Mouse (Mus musculus) midbrain, embryonic 12.5 days (tissue): ENCODE data around the gene Hcn2. TPM values are rescaled to one million over a fixed set of nuclear protein-coding genes. Genes with fewer than 3 reads are reported as not detected.
A peak's percentile ranks its signal among the peaks of the same experiment; 100 is the strongest.

ENCODE experiments used
- ATAC-seq: fragments of 200-750 bp; cut with Nextera tagmentation; 2 replicates; pipeline ENCODE4 v1.8.0; 2017; ENCODE audit warnings: low read depth, moderate TSS enrichment, moderate library complexity; ENCODE audit not compliant: low FRiP score
- H3K27ac ChIP-seq: fragments of 300-500 bp; sonication (generic); replicated peaks from 2 replicates; pipeline ENCODE4 v1.5.1; 2016; ENCODE audit warnings: mild to moderate bottlenecking
- H3K27me3 ChIP-seq: fragments of 300-500 bp; sonication (generic); 2 replicates; pipeline ENCODE4 v1.6.1; 2016; ENCODE audit warnings: mild to moderate bottlenecking
- H3K36me3 ChIP-seq: fragments of 300-500 bp; sonication (generic); 2 replicates; pipeline ENCODE4 v1.6.1; 2016
- H3K4me1 ChIP-seq: fragments of 300-500 bp; sonication (generic); 2 replicates; pipeline ENCODE4 v1.6.1; 2016
- H3K4me2 ChIP-seq: fragments of 300-500 bp; sonication (generic); replicated peaks from 2 replicates; pipeline ENCODE4 v1.6.1; 2016; ENCODE audit warnings: mild to moderate bottlenecking, moderate library complexity
- H3K4me3 ChIP-seq: fragments of 300-500 bp; sonication (generic); 2 replicates; pipeline ENCODE4 v1.5.1; 2016; ENCODE audit warnings: mild to moderate bottlenecking
- H3K9ac ChIP-seq: fragments of 300-500 bp; sonication (generic); replicated peaks from 2 replicates; pipeline ENCODE4 v1.6.1; 2016; ENCODE audit warnings: mild to moderate bottlenecking, moderate library complexity
- H3K9me3 ChIP-seq: fragments of 300-500 bp; sonication (generic); 2 replicates; pipeline ENCODE4 v1.6.1; 2016; ENCODE audit warnings: mild to moderate bottlenecking
- WGBS: fragments of 180-500 bp; shearing (Covaris S2); methylation state at CpG from one replicate; pipeline ENCODE4 v1.1.7; 2016; 5-methylcytosine and 5-hydroxymethylcytosine counted together
- polyA plus RNA-seq: library from polyadenylated mRNA; unstranded; fragments of >200 nt; fragmentation: Nextera tagmentation; extraction: Ambion mirVana; gene quantifications from 2 replicates; pipeline ENCODE4 v1.2.1, GENCODE M21; 2016

The Hcn2 gene
- polyA plus RNA-seq, 1 experiment from 2014 or later, result 0.18 TPM

DNA sequence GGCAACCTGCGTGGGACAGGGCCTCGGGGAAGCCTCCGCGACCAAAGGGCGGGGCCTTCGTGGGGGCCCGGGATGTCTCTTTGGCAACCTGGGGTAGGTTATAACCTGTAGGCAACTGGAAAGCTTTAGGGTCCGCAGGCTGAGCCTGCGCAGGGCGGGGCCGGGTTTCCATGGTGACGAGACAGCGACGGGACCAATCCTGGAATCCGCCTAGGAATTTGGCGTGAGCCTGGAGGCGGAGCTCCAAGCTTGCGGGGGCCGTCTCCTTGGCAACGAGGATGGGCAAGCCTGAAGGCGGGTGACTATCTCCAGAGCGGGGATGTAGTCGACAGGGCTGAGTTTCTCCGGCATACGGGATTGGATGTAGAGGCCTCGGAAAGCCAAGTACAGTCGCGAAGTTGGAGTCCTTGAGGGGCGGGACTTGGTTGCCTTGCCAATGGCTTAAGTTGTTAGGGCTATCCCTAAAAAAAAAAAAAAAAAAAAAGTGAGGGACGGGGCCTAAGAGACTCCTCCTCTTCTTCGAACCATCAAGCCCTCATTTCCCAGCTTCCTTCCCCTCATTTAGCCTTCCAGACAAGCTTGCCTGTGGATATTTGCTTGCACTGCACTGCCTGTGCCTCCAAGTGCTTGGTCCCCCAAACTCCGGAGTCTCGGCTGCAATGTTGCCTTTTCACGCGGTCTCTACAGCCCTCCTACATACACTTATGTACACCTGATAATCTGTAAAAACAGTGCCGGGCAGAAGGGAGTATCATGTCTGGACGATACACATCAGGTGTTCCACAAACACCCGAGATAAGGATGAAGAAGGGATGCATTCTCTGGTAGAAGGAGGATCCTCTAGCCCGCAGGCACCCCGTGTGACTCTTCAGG is 51.2 kb downstream of the Hcn2 start:
- Histone ChIP-seq H3K9ac (peak overlapping the region; percentile 53), H3K27ac (peak overlapping the region; percentile 91), H3K4me2 (peak overlapping the region; percentile 83), H3K27me3 (peaks cover 4% of the 10 kb centered on the region; the same call in 1 of the 2 replicates), H3K36me3 (peaks cover 3% of the 10 kb centered on the region), H3K4me3 (peak overlapping the region; percentile 95), H3K9me3 (peaks cover 4% of the 10 kb centered on the region), H3K4me1 (peaks cover 36% of the 10 kb centered on the region)
- 13% methylated on average over 40 of the region's 40 CpGs for WGBS
- ATAC-seq, result peak; percentile 83

DNA sequence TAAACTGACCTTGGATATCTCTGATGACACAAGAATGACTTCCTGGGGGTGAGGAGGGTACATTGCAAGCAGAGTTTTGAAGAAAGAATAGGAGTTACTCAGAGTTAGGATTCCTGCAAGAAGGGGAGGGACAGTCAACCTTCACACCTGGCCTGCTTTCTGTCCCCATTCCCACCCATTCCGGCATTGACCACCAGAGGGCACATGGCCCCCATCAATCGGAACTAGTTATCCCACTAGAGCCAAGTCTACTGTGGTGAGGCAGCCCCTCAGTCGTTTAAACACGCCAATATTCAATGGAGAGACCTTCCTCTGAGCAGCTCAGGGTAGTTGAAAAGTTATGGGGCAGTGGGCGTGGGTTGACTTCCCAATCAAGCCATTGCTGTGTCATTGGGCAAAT is 52.0 kb downstream of the Hcn2 start:
- Histone ChIP-seq H3K9me3 (peaks cover 4% of the 10 kb centered on the region), H3K36me3 (no peaks in the 10 kb centered on the region), H3K27ac (no peak overlapping the region), H3K4me1 (peaks cover 36% of the 10 kb centered on the region), H3K4me2 (peak overlapping the region; percentile 83), H3K27me3 (peaks cover 6% of the 10 kb centered on the region; the same call in 1 of the 2 replicates), H3K9ac (no peak overlapping the region), H3K4me3 (no peak overlapping the region)
- no peak for ATAC-seq
- under 1% methylated on average over 5 of the region's 5 CpGs for WGBS

DNA sequence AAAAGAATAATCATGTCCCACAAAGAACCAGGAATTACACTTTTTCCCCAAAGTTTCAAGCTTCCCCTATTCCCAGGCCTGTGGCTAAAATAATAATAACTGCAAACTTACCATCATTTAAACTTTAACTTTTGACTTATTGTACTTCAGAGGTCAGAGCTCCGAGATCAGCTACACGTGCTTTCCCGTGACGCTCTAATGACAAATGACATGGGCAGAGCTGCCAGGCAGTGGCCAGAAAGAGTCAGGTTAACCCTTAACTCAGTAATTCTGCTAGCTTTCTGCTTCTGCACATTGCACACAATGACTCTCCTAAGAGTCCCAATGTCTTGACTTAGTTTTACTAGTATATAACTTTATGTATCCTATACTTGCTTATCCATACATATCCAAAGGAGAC is 52.9 kb downstream of the Hcn2 start:
- H3K27me3 ChIP-seq, result peaks cover 12% of the 10 kb centered on the region
- H3K9ac ChIP-seq, result no peak overlapping the region
- no peak overlapping the region for H3K27ac ChIP-seq
- no peaks in the 10 kb centered on the region for H3K36me3 ChIP-seq
- no peak for ATAC-seq
- H3K9me3 ChIP-seq, result peaks cover 4% of the 10 kb centered on the region
- no peak overlapping the region for H3K4me2 ChIP-seq
- peaks cover 32% of the 10 kb centered on the region for H3K4me1 ChIP-seq
- H3K4me3 ChIP-seq, result no peak overlapping the region
- WGBS, result 78% methylated on average over 4 of the region's 4 CpGs

DNA sequence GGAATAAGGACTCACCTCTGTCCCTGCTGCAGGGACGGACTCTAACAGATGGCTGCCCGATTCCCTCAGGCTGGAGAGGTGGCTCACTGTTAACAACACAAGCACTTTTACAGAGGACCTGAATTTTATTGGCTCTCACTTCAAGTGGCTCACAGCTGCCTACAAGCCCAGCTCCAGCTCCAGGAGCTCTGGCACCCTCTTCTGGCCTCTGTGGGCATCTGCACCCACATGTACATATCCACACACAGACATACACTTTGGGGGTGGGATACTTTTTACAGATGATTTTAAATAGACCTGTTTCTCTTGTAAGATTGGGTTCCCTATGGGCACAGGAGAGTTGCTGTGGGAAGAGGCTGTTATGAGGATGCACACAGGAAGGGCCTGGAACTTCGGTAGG is 55.9 kb downstream of the Hcn2 start:
- H3K9ac ChIP-seq, result no peak overlapping the region
- H3K4me1 ChIP-seq, result peaks cover 18% of the 10 kb centered on the region
- no peak overlapping the region for H3K27ac ChIP-seq
- peaks cover 13% of the 10 kb centered on the region for H3K9me3 ChIP-seq
- no peak for ATAC-seq
- H3K36me3 ChIP-seq, result no peaks in the 10 kb centered on the region
- no peak overlapping the region for H3K4me3 ChIP-seq
- 94% methylated on average over 3 of the region's 3 CpGs for WGBS
- H3K27me3 ChIP-seq, result peaks cover 30% of the 10 kb centered on the region
- H3K4me2 ChIP-seq, result no peak overlapping the region

DNA sequence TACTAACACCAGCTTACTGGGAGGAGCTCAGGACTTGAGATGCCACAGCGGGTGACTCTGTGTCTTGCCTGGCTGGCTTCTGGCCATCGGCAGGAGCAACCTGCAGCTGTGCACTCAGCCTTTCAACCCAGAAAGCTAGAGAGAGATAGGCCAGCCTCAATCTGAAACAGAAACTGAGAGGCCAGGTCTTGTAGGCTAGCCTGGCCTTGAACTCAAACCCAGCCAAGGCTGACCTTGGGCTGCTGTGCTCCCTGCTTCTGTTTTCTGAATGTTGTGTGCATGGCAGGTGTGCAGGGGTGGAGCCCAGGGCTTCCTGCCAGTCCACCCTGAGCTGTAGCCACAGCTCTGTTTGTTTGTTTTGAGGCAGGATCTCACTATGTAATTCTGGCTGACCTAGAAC is 56.8 kb downstream of the Hcn2 start:
- peaks cover 17% of the 10 kb centered on the region for H3K4me1 ChIP-seq
- no peaks in the 10 kb centered on the region for H3K36me3 ChIP-seq
- no peak overlapping the region for H3K4me3 ChIP-seq
- H3K27ac ChIP-seq, result no peak overlapping the region
- peaks cover 13% of the 10 kb centered on the region for H3K9me3 ChIP-seq
- no peak overlapping the region for H3K9ac ChIP-seq
- peaks cover 39% of the 10 kb centered on the region for H3K27me3 ChIP-seq
- no peak for ATAC-seq
- no peak overlapping the region for H3K4me2 ChIP-seq
- WGBS, result 88% methylated on average over 2 of the region's 2 CpGs

DNA sequence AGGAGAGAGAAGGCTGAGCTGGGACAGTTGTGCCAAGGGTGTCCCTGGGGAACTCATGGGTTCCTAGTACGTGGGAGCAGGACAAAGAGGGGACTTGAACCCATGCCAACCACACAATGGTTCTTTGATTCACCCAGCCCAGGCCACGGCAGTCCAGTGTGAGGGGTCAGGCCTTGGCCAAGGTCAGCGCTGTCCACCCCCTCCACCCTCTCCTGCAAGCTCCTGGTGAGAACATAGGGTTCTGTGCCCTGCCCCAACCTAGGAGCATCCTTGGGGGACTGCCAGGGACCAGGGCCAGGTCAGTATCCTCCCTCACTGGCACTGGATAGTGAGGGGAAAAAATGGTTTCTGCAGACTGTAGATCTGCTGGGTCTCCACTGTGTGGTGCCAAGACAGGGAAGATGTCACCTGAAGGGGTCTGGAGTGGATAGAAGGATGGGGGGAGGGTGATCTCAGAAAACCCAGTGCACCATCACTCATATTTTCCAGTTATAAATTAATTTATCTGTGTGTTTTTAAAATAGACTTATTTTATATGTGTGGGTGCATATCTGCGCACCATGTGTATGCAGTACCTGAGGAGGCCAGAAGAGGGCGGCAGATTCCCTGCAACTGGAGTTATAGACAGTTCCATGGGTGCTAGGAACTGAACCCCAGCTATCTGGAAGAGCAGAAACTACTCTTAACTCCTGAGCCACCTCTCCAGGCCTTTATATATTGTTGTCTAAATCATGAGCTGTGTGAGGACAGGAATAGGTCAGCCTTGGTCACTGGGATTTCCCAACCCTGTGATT is 58.2 kb downstream of the Hcn2 start:
- no peak overlapping the region for H3K4me3 ChIP-seq
- peaks cover 54% of the 10 kb centered on the region for H3K27me3 ChIP-seq
- H3K36me3 ChIP-seq, result no peaks in the 10 kb centered on the region
- H3K9me3 ChIP-seq, result peaks cover 13% of the 10 kb centered on the region
- no peak overlapping the region for H3K27ac ChIP-seq
- peaks cover 17% of the 10 kb centered on the region for H3K4me1 ChIP-seq
- no peak overlapping the region for H3K9ac ChIP-seq
- H3K4me2 ChIP-seq, result no peak overlapping the region
- no peak for ATAC-seq
- 77% methylated on average over 5 of the region's 5 CpGs for WGBS

DNA sequence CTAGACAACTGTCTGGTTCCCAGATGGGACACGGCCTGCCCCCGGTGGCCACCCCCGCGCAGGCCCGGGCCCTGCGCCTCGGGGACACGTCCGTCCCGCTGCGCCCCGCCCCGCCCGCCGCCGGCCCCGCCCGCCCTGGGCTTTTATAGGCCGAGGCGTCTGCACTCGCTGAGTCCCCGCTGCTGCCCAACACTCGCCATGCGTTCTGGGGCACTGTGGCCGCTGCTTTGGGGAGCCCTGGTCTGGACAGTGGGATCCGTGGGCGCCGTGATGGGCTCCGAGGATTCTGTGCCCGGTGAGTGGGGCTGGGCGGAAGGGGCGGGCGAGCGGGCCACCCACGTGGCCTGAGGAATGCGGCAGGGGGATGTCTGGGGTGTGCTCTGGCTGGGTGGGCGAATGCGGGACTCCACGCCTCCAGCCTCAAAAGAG is 60.7 kb downstream of the Hcn2 start, which contains the start of gene Fstl3:
Gene Fstl3, plus strand, starts transcription at position 170 of the 429 bp plus-strand sequence.
- H3K36me3 ChIP-seq, result no peaks in the 10 kb centered on the region
- 4% methylated on average over 39 of the region's 39 CpGs for WGBS
- no peak for ATAC-seq
- H3K27me3 ChIP-seq, result peaks cover 74% of the 10 kb centered on the region
- peaks cover 33% of the 10 kb centered on the region for H3K4me1 ChIP-seq
- H3K9me3 ChIP-seq, result peaks cover 13% of the 10 kb centered on the region
- no peak within 1 kb of the TSS for H3K27ac ChIP-seq
- H3K4me2 ChIP-seq, result peak within 1 kb of the TSS; percentile 45
- H3K4me3 ChIP-seq, result peak within 1 kb of the TSS; percentile 31
- H3K9ac ChIP-seq, result peak within 1 kb of the TSS; percentile 33; the same call in 1 of the 2 replicates

DNA sequence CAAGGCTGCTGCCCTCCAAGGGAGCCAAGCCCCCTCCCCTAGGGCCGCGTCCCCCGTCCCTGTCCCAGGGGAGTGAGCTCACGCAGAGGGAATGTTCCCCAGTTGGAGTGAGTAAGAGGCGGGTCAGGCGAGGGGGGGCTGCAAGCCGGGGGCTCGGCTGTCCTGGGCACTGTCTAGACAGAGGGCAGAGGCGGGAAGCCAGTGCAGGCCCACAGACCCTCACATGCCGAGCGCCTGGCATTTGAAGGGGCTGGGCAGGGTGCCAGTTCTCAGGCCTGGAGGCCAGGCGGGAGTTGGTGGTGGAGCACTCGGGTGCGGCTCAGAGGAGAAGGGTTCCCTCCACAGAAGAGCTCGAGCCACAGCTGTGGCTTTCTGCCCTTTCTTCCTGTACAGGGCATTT is 61.6 kb downstream of the Hcn2 start:
- Histone ChIP-seq H3K27ac (no peak overlapping the region), H3K36me3 (no peaks in the 10 kb centered on the region), H3K27me3 (peaks cover 83% of the 10 kb centered on the region), H3K4me1 (peaks cover 33% of the 10 kb centered on the region), H3K9me3 (peaks cover 9% of the 10 kb centered on the region; the same call in 1 of the 2 replicates), H3K4me3 (no peak overlapping the region), H3K9ac (no peak overlapping the region), H3K4me2 (no peak overlapping the region)
- ATAC-seq, result no peak
- WGBS, result 19% methylated on average over 15 of the region's 15 CpGs

DNA sequence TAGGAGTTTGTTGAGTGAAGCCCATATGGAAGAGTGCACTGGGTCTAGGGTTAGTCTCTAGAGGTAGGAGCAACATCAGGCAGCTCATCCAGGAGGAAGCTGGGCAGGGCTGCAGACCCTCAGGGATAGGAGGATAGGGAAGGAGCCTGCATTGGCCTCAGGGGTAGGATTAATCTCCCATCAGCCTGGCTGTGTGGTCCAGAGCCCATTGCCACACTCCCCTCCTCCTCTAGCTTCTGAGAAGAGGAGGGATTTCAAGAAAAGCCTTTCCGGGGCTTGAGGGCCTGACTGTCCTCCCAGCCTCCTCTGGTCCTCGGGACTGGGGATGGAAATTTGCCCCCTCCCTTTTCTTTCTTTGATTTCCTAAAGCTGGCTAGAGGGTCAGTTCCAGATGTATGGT is 62.8 kb downstream of the Hcn2 start:
- Histone ChIP-seq H3K4me1 (peaks cover 33% of the 10 kb centered on the region), H3K27me3 (peaks cover 83% of the 10 kb centered on the region), H3K9me3 (peaks cover 9% of the 10 kb centered on the region; the same call in 1 of the 2 replicates), H3K36me3 (no peaks in the 10 kb centered on the region), H3K9ac (no peak overlapping the region), H3K27ac (no peak overlapping the region), H3K4me3 (no peak overlapping the region), H3K4me2 (no peak overlapping the region)
- 3% methylated on average over 2 of the region's 2 CpGs for WGBS
- ATAC-seq, result no peak

DNA sequence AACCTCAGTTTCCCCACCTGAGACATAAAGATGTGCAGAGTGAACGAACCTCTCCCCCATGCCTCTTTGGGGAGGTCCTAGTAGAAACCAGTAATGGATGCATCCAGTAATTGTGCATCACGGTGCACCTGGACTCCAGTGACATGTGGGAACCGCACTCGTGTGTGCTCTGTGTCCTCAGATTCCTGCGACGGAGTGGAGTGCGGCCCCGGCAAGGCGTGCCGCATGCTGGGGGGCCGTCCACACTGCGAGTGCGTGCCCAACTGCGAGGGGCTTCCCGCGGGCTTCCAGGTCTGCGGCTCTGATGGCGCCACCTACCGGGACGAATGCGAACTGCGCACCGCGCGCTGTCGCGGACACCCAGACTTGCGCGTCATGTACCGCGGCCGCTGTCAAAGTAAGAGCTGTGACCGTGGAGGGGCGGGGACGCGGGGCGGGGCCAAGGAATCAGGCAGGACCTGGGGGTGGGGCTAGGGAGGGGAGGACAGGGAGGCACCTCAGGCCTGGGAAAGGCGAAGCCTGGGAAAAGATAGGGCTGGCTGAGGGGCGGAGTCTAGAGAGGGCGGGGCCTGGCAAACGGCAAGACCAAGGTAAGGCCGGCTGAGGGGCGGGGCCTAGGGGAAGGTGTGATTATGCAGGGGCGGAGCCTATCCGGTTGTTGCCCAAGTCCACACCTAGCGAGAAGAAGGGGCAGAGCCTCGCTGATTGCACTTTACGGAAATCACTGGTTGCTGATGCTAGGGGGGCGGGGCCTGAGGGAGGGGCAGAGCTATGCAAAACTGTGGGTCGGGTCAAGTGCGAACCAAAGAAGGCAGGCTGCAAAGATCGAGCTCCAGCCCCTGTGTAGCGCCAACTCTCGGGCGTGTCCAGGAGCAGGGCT is 63.6 kb downstream of the Hcn2 start:
- WGBS, result 1% methylated on average over 52 of the region's 55 CpGs

DNA sequence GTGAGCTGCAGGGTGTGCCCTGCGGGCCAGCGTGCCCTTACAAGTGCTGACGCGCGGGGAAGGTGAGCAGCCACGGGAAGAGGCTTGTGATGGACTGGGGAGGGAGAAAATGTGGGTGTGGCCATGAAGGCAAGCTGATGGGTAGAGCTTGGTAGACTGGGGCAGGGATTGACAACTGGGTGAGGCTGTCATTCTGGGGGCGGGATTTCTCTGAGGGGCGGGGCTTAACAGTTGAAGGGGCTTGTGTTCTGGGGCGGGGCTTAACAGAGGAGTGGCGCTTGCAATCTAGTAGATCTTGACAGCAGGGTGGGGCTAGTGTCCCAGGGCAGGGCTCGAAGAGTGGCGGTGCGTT is 64.2 kb downstream of the Hcn2 start:
- Histone ChIP-seq H3K9me3 (no peaks in the 10 kb centered on the region), H3K4me3 (peak overlapping the region; percentile 43), H3K9ac (no peak overlapping the region; the same call in 1 of the 2 replicates), H3K4me2 (peak overlapping the region; percentile 68), H3K36me3 (no peaks in the 10 kb centered on the region), H3K4me1 (peaks cover 33% of the 10 kb centered on the region), H3K27ac (0 out of 2 replicates have a peak overlapping the region, but pooled peaks have one; percentile 30), H3K27me3 (peaks cover 90% of the 10 kb centered on the region)
- WGBS, result 1% methylated on average over 13 of the region's 13 CpGs
- ATAC-seq, result no peak

More for the DNA sequence above, 63.6 kb downstream of the Hcn2 start:
- peaks cover 6% of the 10 kb centered on the region; the same call in 1 of the 2 replicates for H3K9me3 ChIP-seq
- no peak overlapping the region; the same call in 1 of the 2 replicates for H3K9ac ChIP-seq
- peak overlapping the region; percentile 43 for H3K4me3 ChIP-seq
- peak; percentile 90 for ATAC-seq
- H3K4me2 ChIP-seq, result peak overlapping the region; percentile 68
- H3K4me1 ChIP-seq, result peaks cover 33% of the 10 kb centered on the region
- 0 out of 2 replicates have a peak overlapping the region, but pooled peaks have one; percentile 30 for H3K27ac ChIP-seq
- peaks cover 87% of the 10 kb centered on the region for H3K27me3 ChIP-seq
- H3K36me3 ChIP-seq, result no peaks in the 10 kb centered on the region
